Mouse (Mus musculus): ENCODE results near the gene Gnl3. TPM values are rescaled to one million over a fixed set of nuclear protein-coding genes. Genes with fewer than 3 reads are reported as not detected.

The Gnl3 gene
- polyA plus RNA-seq (2012; ENCODE audit: insufficient read depth, insufficient read length, missing spikeins) = 25.4 and 26.5 TPM in 2 replicates

DNA sequence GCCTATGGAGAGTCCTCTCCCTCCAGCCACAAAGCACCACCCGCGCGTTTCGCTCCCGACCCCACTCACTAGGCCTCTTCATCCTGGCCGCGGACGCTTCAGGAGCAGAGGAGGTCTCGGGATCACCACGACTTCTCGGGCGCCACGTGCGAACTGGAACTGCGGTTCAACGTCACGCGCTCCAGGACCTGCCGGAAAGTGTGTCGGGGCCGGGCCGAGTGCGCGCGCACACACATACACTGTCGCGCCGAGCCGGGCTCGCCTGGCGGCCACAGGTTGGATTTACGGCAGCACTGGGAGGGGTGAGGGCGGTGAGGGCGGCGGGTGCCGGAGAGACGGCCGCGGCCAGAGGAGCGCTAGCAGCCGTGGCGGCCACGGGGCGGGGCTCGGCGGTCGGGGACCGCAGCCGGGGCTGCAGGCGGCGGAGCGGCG lies at the start of gene Gnl3, which contains the start of gene Pbrm1:
TSS of gene Gnl3 (minus strand) at position 293 of the 432 bp plus-strand sequence.
TSS of gene Pbrm1 (plus strand) at position 279 of the 432 bp plus-strand sequence.
- peak within 1 kb of the TSS; percentile 88 for H3K27ac ChIP-seq (ENCODE audit: insufficient read depth, low read depth, low read length)
- peaks cover 23% of the 10 kb centered on the region for H3K4me1 ChIP-seq (ENCODE audit: control insufficient read depth, insufficient read depth, low read length)
- H3K4me3 ChIP-seq (ENCODE audit: insufficient read depth, low read length) = peak within 1 kb of the TSS; percentile 99
- TF ChIP-seq CTCF (IDR thresholded peaks at IDR 0.05; ENCODE audit: low read depth, low read length) = no peak

DNA sequence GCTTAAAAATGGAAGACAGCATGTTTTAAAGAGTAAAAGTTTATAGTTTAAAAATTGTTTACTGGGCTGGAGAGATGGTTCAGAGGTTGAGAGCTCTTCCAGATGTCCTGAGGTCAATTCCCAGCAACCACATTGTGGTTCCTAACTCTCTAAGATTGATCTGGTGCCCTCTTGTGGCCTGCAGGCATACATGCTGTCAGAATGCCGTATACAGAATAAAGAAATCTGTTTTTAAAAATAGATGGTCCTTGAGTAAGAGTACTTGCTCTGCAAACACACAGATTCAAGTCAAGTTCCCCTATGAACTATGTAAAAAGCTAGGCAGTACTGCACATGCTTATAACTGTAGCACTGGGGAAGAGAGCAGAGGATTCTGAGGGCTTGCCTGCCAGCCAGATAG lies 43.3 kb upstream of the Gnl3 start:
- Histone ChIP-seq H3K27ac (ENCODE audit: insufficient read depth, low read depth, low read length) (no peak overlapping the region), H3K4me1 (ENCODE audit: control insufficient read depth, insufficient read depth, low read length) (no peaks in the 10 kb centered on the region), H3K4me3 (ENCODE audit: insufficient read depth, low read length) (no peak overlapping the region)
- TF ChIP-seq CTCF (IDR thresholded peaks at IDR 0.05; ENCODE audit: low read depth, low read length) (no peak), POLR2A (IDR thresholded peaks at IDR 0.05; ENCODE audit: borderline replicate concordance, low read depth, low read length) (no peak)

DNA sequence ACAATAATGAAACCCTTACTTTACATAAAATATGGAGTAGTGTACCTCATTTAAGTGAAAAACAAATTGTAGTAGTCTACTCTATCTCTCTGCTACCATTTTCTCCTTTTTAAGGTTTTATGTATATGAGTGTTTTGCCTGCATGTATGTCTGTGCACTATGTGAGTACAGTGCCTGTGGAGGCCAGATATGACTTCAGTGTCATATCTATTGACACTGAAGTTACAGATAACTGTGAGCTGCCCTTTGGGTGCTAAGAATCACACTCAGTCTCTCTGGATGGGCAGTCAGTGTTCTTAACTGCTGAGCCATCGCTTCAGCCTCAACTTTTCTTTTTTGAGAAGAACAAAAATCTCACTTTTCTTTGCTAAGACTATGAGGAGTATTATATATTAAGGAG lies 26.9 kb upstream of the Gnl3 start:
- H3K4me1 ChIP-seq (ENCODE audit: control insufficient read depth, insufficient read depth, low read length) = no peaks in the 10 kb centered on the region
- no peak overlapping the region for H3K4me3 ChIP-seq (ENCODE audit: insufficient read depth, low read length)
- TF ChIP-seq POLR2A (IDR thresholded peaks at IDR 0.05; ENCODE audit: borderline replicate concordance, low read depth, low read length) (no peak), CTCF (IDR thresholded peaks at IDR 0.05; ENCODE audit: low read depth, low read length) (no peak)
- H3K27ac ChIP-seq (ENCODE audit: insufficient read depth, low read depth, low read length) = no peak overlapping the region

DNA sequence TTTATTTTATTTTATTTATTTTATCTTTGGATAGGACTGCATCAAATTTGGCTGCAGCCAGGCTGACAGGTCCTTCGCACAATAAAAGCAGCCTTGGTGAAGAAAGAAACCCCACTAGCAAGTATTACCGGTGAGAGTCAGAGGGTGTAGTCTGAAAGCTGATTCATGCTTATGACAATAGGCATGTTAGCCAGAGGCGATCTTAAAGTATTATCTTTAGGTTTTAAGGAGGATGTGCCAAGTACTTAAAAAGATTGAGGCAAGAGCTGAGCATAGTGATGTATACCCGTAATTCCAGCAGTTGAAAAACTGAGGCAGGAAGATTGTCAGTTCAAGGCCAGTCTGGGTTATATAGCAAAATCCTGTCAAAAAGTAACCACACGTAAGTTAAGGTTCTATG lies 26.3 kb upstream of the Gnl3 start:
- Histone ChIP-seq H3K4me1 (ENCODE audit: control insufficient read depth, insufficient read depth, low read length) (no peaks in the 10 kb centered on the region), H3K4me3 (ENCODE audit: insufficient read depth, low read length) (no peak overlapping the region), H3K27ac (ENCODE audit: insufficient read depth, low read depth, low read length) (no peak overlapping the region)
- TF ChIP-seq POLR2A (IDR thresholded peaks at IDR 0.05; ENCODE audit: borderline replicate concordance, low read depth, low read length) (no peak), CTCF (IDR thresholded peaks at IDR 0.05; ENCODE audit: low read depth, low read length) (no peak)

DNA sequence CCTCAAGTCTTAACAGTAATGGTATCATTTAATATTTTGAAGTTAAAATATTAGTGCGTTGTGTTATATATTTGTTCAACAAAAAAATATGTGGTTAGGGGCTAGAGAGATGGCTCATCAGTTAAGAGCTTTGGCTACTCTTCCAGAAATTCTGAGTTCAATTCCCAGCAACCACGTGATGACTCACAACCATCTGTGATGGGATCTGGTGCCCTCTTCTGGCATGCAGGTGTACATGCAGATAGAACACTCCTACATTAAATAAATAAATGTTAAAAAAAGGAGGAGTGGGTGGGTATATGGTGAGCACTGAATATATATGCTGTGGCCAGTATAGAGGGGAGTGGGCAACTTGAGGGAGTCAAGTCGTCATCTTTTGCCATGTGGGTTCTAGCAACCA lies 6.8 kb upstream of the Gnl3 start:
- Histone ChIP-seq H3K4me3 (ENCODE audit: insufficient read depth, low read length) (no peak overlapping the region), H3K27ac (ENCODE audit: insufficient read depth, low read depth, low read length) (no peak overlapping the region), H3K4me1 (ENCODE audit: control insufficient read depth, insufficient read depth, low read length) (peaks cover 8% of the 10 kb centered on the region; the same call in 1 of the 2 replicates)
- TF ChIP-seq POLR2A (IDR thresholded peaks at IDR 0.05; ENCODE audit: borderline replicate concordance, low read depth, low read length) = no peak

DNA sequence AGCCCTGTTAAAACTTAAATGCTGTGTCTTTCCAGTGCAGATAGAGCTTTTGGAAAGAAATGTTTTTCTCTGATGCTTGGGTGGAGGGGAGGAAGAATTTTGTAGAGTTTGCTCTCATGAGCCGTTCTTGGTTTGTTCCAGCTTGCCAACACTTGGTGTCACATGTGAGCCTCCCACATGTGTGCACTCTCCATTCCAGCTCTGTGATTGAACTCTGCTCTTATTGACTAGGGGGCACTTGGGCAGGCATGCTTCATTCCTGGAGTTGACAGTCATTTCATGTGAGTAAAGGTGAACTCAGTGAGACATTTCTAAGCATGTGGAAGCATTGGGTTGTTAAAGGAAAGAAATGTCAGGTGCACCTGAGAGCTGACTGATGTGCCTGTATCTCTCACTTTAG lies 3.6 kb upstream of the Gnl3 start:
- no peak overlapping the region for H3K27ac ChIP-seq (ENCODE audit: insufficient read depth, low read depth, low read length)
- peaks cover 11% of the 10 kb centered on the region; the same call in 1 of the 2 replicates for H3K4me1 ChIP-seq (ENCODE audit: control insufficient read depth, insufficient read depth, low read length)
- no peak for TF ChIP-seq POLR2A (IDR thresholded peaks at IDR 0.05; ENCODE audit: borderline replicate concordance, low read depth, low read length)
- no peak for TF ChIP-seq CTCF (IDR thresholded peaks at IDR 0.05; ENCODE audit: low read depth, low read length)
- no peak overlapping the region for H3K4me3 ChIP-seq (ENCODE audit: insufficient read depth, low read length)

DNA sequence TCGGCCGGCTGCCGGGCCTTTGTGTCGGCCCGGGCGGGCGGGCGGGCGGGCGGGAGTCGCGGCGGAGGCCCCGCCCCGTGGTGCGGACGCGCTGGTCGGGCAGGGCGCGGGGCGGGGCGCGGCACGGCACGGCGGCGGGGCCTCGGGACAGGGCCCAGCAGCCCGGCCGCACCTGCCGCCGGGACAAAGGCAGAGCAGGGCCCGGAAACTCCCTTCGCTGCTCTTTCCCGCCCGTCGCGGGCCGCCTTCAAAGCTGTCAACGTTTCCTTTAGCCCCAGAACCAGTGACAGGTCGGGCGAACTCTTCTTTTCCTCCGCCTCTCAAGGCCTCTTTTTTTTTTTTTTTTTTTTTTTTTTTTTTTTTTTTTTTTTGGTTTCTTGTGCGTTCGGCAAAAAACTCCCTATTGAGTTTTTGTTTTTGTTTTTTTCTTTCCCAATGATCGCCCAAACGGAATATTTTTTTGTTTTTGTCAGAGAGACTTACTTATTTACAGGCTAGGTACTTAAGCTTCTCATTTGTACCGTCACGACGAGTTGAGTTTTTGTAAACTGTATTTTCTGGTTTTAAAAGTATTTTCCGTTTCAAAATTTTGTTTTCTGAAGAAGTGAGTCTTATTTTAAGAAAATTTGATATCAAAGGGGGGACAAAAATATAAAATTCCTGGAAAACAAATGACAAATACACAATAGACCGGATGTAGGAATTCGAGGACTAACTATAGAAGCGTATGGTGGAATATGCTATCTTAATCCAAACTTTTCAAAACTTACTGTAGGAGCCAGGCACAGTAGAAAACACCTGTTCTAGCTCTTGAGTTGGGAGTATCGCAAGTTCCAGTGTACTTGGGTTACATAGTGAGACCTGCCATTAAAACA lies 616 bp upstream of the Gnl3 start:
- Histone ChIP-seq H3K4me1 (ENCODE audit: control insufficient read depth, insufficient read depth, low read length) (peaks cover 23% of the 10 kb centered on the region), H3K27ac (ENCODE audit: insufficient read depth, low read depth, low read length) (peak overlapping the region; percentile 88), H3K4me3 (ENCODE audit: insufficient read depth, low read length) (peak overlapping the region; percentile 99)
- TF ChIP-seq CTCF (IDR thresholded peaks at IDR 0.05; ENCODE audit: low read depth, low read length) (no peak), POLR2A (IDR thresholded peaks at IDR 0.05; ENCODE audit: borderline replicate concordance, low read depth, low read length) (peak; percentile 56; the same call in 1 of the 2 replicates)

DNA sequence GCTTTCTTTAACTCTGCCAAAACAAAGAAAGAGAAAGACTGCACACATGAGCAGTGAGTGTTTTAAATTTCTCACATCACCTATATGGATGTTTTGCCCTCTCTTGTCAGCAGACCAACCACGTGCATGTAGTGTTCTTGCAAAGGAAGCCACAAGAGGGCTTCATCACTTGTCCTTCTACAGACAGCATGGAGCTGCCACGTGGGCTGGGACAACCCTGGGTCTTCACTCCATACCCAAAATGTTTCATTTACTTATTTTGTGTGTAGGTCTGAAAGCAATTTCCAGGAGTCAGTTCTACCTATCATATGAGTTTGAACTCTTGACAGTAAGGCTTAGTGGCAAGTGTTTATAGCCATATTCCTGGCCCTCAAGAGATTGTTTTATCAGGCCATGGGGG lies 1.1 kb downstream of the Gnl3 start:
- Histone ChIP-seq H3K4me1 (ENCODE audit: control insufficient read depth, insufficient read depth, low read length) (peaks cover 23% of the 10 kb centered on the region), H3K27ac (ENCODE audit: insufficient read depth, low read depth, low read length) (peak overlapping the region; percentile 84), H3K4me3 (ENCODE audit: insufficient read depth, low read length) (peak overlapping the region; percentile 99)
- no peak for TF ChIP-seq CTCF (IDR thresholded peaks at IDR 0.05; ENCODE audit: low read depth, low read length)
- no peak for TF ChIP-seq POLR2A (IDR thresholded peaks at IDR 0.05; ENCODE audit: borderline replicate concordance, low read depth, low read length)

DNA sequence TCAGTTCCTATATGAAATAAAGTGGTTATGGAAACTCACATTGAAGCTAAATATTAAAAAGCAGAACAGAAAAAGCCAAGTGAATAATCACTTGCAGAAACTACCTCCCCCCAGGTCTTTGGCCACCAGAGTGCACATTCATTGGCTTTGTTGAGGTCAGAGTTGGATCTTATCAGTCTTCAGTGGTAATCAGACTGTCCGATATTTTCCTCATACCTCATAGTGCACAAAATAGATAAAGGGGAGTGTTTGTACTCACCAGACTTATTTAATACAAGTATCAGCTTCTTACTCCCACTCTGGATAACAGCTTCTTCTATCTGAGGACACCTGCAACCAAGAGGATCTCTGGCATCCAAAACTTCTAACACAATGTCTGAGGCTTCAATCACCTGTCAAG lies 2.9 kb downstream of the Gnl3 start:
- no peak overlapping the region for H3K4me3 ChIP-seq (ENCODE audit: insufficient read depth, low read length)
- TF ChIP-seq CTCF (IDR thresholded peaks at IDR 0.05; ENCODE audit: low read depth, low read length) (no peak), POLR2A (IDR thresholded peaks at IDR 0.05; ENCODE audit: borderline replicate concordance, low read depth, low read length) (no peak)
- H3K27ac ChIP-seq (ENCODE audit: insufficient read depth, low read depth, low read length) = no peak overlapping the region
- peaks cover 14% of the 10 kb centered on the region for H3K4me1 ChIP-seq (ENCODE audit: control insufficient read depth, insufficient read depth, low read length)

DNA sequence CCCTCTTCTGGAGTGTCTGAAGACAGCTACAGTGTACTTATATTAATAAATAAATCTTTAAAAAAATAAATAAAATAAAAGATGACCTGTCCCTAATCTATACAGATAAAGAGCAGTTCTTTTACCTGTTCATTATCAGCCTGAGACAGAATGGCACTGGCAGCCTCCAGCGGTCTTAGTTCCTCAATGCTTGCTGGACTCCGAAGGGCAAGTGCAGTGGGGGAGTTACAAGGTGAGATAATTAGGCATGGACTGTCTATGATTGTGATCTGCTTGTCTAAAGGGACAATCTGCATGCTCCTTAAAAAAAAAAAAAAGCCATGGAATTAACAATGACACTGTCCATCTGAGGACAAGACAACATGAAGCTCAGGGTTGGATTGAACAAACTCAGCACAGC lies 5.0 kb downstream of the Gnl3 start:
- no peak for TF ChIP-seq POLR2A (IDR thresholded peaks at IDR 0.05; ENCODE audit: borderline replicate concordance, low read depth, low read length)
- TF ChIP-seq CTCF (IDR thresholded peaks at IDR 0.05; ENCODE audit: low read depth, low read length) = no peak
- H3K4me3 ChIP-seq (ENCODE audit: insufficient read depth, low read length) = no peak overlapping the region
- H3K4me1 ChIP-seq (ENCODE audit: control insufficient read depth, insufficient read depth, low read length) = peaks cover 14% of the 10 kb centered on the region
- H3K27ac ChIP-seq (ENCODE audit: insufficient read depth, low read depth, low read length) = no peak overlapping the region

Data from bone marrow macrophage, adult 2 months (primary cell).